Mouse (Mus musculus) CD8-positive naive resting alpha-beta T cell, adult 2 months (primary cell): Measurements from ENCODE around the gene Gm20696.
A peak's percentile ranks its signal among the peaks of the same experiment; 100 is the strongest.

Source experiments
- DNase-seq, 2 experiments: peaks; one replicate each; pipeline ENCODE4 v3.0.0; 2022; ENCODE audit warnings: low read depth in 2 of 2, low spot score in 2 of 2

The Gm20696 gene

DNA sequence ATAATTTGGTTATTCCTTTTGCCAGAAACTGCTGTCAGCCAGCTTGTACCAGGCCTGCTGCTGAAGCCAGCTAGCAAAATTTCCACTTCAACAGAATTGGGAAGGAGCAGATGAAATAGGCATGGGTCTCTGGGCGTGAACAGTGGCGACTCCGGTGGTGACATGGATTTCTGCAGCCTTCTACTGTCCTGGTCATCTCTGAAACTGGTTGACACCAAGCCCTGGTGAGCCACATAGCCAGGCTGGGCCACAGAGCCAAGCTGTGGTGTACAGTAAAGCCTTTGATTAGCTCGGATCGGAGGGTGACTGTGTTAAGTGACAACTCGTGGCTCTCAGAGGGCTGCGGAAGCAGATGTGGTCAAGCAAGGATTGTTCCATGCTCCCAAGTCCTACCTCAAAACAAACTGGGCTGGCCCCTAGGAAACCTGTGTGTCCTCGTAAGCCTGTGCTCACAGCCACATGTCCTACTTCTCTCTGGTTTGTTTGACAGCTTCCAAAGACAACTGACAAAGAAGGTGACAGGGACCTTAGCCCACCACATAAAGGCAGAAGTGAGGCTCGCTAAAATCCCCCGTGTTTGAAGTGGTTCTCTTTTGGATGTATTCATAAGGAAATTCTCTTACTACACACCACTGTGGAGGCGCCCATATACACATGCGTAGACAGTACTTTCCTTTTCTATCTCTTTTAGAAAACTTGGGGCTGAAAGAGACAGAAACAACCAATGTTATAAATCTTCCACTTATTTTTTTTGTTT, 180.5 kb downstream of the Gm20696 start:
- peak; percentile 69 to 75 for DNase-seq

DNA sequence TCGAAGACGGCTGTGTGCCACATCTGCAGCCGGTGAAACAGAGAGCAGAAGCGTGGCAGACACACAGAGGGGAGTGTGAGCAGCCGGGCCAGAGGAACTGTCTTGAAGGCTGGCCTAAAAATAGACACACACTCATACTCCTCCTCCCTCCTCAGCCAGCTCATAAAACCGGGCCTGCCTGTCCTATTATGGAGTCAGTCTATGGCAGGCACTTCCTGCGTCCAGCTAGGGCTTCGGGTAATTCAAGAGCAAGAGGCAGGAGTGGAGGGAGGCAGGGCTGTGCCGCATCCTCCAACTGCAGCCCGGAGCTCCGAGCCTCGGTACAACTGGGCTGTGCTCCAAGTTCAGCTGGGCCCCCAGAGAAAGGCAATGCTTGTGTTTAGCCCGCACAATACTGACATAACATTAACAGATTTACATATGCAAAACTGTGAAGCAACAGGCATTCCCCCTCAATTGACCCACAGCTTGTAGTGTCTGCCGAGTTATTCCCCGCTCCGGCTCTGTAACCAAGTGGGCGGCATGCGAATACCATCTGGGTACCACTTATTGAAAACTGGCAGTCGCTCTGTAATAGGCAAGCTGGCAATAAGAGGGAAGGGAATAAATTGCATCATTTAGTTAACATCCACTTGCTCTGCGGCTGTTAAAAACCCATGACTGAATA, 181.2 kb downstream of the Gm20696 start:
- peak; percentile 26 to 27 for DNase-seq

DNA sequence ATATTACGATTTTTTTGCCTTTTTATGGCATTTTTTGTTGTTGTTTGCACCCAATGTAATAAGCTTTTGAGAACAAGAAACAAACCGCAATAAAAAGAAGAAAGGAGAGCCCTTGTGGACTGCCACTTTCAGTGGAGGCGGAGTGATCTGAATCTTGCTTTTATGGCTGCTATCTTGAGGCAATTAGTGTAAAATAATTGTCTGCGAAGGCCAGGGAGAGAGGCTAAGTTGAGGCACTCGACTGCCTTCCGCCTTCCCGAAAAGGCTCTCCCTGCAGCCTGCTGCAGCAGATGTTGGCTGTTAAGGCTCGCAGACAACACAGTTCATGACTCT, 181.7 kb downstream of the Gm20696 start:
- DNase-seq = no peak

- DNase-seq = no peak
These were observed 182.3 kb downstream of the Gm20696 start for GRCm38 (mm10) chr6:99484197-99484725.

DNA sequence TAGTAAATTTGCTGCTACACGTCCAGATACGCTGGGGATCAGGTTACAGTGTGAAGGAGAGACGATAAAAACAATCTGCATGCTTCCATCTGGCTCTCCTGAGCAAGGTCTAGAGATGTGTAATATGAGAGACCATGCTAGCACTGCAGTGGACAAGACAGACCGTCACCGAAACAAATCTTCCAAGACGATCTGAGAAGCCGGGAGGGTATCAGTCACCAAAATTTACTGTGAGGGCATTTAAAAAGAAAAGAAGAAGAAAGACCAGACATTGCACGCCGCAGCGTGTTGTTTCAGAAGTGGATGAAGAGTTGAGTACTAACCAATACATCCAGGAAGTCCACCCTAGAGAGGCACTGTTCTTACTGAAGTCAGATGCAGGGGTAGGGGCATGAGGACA, 183.0 kb downstream of the Gm20696 start:
- no peak for DNase-seq

DNA sequence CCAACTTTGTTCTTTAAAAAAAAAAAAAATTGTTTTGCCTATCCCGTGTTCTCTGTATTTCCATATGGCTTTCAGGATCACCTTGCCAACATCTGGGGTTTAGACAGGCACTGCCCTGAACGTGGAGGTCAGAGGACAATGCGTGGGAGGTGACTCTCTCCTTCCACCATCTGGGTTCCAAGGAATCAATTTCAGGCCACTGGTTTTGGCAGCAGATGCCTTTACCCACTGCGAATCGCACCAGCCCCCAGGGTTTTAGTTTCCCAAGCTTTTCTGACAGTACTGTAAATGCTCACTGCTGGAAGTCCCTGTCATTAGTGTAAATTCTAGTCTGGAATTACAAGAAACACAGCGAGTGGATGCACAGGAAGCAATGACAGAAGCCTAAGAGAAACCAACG, 185.0 kb downstream of the Gm20696 start:
- DNase-seq = no peak

GRCm38 (mm10) chr6:99478873-99479650, 187.5 kb downstream of the Gm20696 start:
- DNase-seq = no peak

DNA sequence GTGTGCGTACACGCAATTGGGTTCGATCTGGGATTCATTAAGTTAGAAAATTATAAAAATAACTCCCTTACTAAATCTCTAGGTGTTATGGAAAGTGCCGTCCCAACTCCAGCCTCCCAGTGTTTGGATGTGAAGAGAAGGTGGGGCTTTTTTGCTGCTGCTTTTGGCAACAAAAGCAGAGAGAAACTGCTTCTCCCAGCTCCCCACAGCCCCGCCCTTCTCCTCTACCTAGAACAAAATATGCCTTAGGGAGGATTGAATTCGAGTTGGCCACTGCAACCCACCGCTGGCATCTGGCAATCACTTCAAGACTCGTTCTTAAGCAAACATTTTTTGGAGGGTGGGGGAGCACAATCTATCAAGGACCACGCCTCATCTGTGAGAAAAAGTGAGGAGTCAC, 191.6 kb downstream of the Gm20696 start:
- DNase-seq = no peak

GRCm38 (mm10) chr6:99470906-99471305, 195.7 kb downstream of the Gm20696 start:
- no peak for DNase-seq

GRCm38 (mm10) chr6:99469134-99469834, 197.3 kb downstream of the Gm20696 start:
- DNase-seq = no peak

DNA sequence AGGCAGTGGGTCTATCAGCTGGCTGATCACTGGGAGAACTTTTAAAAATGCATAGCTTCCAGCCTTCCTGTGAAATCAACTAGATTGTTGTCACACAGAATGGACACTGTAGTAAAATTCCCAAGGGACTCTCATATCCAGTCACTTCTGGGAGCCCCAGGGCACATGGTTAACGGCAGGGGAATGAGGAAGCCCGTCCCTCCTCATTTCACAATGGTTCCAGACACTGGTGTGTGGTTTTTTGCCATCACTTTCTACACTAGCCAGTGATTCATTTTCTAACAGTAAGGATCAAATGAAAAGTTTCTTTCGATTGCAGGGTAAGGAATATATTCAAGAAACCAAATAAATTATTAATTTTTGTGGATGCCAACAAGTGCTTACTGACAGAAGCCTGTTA, 198.8 kb downstream of the Gm20696 start:
- no peak for DNase-seq

GRCm38 (mm10) chr6:99467109-99467508, 199.5 kb downstream of the Gm20696 start:
- no peak for DNase-seq

GRCm38 (mm10) chr6:99466354-99466753, 200.2 kb downstream of the Gm20696 start:
- no peak for DNase-seq

GRCm38 (mm10) chr6:99464449-99464848, 202.1 kb downstream of the Gm20696 start:
- DNase-seq = no peak

DNA sequence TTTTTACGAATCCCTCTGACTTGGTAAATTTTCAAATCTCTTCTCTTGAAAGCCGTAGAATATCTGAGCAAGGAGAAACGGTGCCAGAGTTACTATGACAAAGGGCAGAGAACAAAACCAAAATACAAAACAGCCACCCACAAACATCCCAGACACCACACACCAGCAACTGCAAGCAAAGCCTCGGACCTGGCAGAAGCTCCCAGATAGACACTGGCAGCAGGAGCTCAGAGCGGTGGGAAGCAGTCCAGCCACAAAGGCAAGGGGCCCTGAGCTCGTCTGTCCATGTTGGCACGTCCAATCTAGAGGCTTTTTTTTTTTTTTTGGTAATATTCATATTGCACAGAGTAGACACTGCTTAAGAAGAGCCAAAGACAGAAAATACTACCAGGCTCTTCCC, 202.7 kb downstream of the Gm20696 start:
- no peak for DNase-seq

DNA sequence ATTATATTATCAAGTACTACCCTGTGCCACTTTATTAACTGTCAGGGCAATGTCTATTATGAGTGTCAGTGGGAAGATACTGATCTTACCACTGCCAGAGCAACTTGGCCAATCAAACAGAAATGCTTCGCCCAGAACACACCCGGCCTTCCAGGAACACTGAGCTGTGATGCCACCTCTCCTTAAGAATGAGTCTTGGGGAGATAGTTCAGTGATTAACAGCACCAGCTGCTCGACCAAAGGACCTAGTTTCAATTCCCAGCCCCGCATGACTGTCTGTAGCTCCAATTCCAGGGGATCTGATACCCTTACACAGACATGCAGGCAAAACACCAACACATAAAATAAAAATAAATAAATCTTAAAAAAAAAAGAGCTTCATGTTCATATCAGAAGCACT, 207.8 kb downstream of the Gm20696 start:
- no peak for DNase-seq

GRCm38 (mm10) chr6:99453763-99454520, 212.7 kb downstream of the Gm20696 start:
- no peak for DNase-seq

DNA sequence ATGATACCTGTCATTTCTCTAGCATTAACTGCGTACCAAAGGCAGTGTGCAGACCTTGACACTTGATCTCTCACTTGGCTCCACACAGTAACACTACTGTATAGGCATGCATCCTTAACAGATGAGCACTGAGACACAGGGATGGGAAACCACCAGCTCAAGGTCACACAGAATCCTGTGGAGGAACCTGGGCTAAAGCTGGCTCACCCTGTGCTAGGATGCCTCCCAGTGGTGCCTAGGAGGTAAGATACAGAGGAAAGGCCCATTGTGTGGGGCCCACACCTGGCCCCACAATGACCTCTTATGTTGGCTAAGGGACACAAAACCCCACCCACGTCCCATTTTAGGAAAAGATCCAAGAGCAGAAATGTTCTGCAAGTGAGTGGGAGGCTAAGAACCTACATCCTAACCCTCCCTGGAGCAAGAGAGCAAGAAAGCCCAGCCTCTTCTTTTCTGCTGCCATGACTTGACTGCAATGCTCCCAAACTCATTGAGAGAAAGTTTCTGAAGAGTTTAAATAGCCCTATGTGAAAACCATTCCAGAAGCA, 213.9 kb downstream of the Gm20696 start:
- peak; percentile 51 to 57 for DNase-seq

GRCm38 (mm10) chr6:99451479-99451878, 215.1 kb downstream of the Gm20696 start:
- no peak for DNase-seq

DNA sequence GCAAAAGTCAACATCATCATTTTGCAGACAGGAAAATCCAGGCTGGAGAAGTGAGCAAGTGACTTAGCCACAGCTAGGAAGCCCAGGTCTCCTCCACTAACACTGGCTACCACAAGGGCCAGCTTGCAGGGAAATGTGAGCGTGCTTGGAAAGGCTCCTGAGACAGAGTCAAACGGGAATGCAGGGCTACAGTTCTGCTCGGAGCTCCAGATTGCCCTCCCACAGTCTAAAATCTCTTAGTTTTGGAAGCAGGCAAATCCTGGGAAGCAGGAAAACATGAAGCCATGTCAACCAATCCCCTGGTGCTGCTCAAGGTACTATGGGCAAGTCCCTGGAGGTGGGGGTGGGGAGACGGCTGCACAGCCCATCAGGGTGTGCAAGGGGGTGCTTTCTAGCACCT, 219.2 kb downstream of the Gm20696 start:
- no peak for DNase-seq
